Mouse (Mus musculus): Measurements from ENCODE around the gene Ubr1.

Gene Ubr1

GRCm38 (mm10) chr2:120863389-120863788, 107.1 kb downstream of the Ubr1 start:
- CTCF ChIA-PET: no interaction called here

- CTCF ChIA-PET: no interaction called here
Measured at GRCm38 (mm10) chr2:120860699-120861098, 109.8 kb downstream of the Ubr1 start.

- CTCF ChIA-PET: no interaction called here
Measured at GRCm38 (mm10) chr2:120858131-120858530, 112.4 kb downstream of the Ubr1 start.

GRCm38 (mm10) chr2:120853151-120853550, 117.4 kb downstream of the Ubr1 start:
- CTCF ChIA-PET: no interaction called here

- CTCF ChIA-PET: no interaction called here
Measured at GRCm38 (mm10) chr2:120852626-120853025, 117.9 kb downstream of the Ubr1 start.

- CTCF ChIA-PET: no interaction called here
Measured at GRCm38 (mm10) chr2:120850424-120851082, 120.0 kb downstream of the Ubr1 start, which contains the start of gene Ttbk2. Gene Ttbk2 (minus strand): TSS chr2:120850604.

GRCm38 (mm10) chr2:120849449-120850423, 120.8 kb downstream of the Ubr1 start, which contains the start of gene Cdan1:
Gene Cdan1 (minus strand): TSS chr2:120850128.
- CTCF ChIA-PET: interaction anchor here (0.6 kb wide), 1 partner anchor 205 kb away, joined by 3 read pairs; no protein-coding TSS in a partner anchor

GRCm38 (mm10) chr2:120845280-120845679, 125.2 kb downstream of the Ubr1 start:
- CTCF ChIA-PET: no interaction called here

GRCm38 (mm10) chr2:120843990-120844389, 126.5 kb downstream of the Ubr1 start:
- CTCF ChIA-PET: no interaction called here

- CTCF ChIA-PET: no interaction called here
Measured at GRCm38 (mm10) chr2:120841211-120841610, 129.3 kb downstream of the Ubr1 start.

- CTCF ChIA-PET: no interaction called here
Measured at GRCm38 (mm10) chr2:120835167-120835566, 135.3 kb downstream of the Ubr1 start.

- CTCF ChIA-PET: interaction anchor here (0.5 kb wide), 1 partner anchor 978 kb away, joined by 5 read pairs; no protein-coding TSS in a partner anchor
Measured at GRCm38 (mm10) chr2:120826936-120827638, 143.4 kb downstream of the Ubr1 start.
